Mouse (Mus musculus): Measurements from ENCODE around the gene Cep89.

- TF ChIP-seq GATA1 (IDR thresholded peaks at IDR 0.05; ENCODE audit: borderline replicate concordance, low read length) (no peak), FLI1 (IDR thresholded peaks at IDR 0.05; ENCODE audit: low read length) (no peak)
These were observed 74.0 kb downstream of the Cep89 start for GRCm38 (mm10) chr7:35470794-35471193.

All from megakaryocyte, embryonic 14.5 days (primary cell).